Mouse (Mus musculus): ENCODE measurements around the gene Zfand3.

Gene Zfand3

GRCm38 (mm10) chr17:30004203-30005102 lies at the start of gene Zfand3:
Zfand3 (plus strand) TSS chr17:30004733.
- peak; percentile 62 to 78 for DNase-seq (ENCODE audit: low read depth in 2 of 2, low spot score in 2 of 2)

GRCm38 (mm10) chr17:29955880-29956279 lies 48.7 kb upstream of the Zfand3 start:
- no peak for DNase-seq (ENCODE audit: low read depth in 2 of 2, low spot score in 2 of 2)

- DNase-seq (ENCODE audit: low read depth in 2 of 2, low spot score in 2 of 2) = peak; percentile 23 to 40
These were observed 40.7 kb upstream of the Zfand3 start for GRCm38 (mm10) chr17:29963730-29964259.

- no peak for DNase-seq (ENCODE audit: low read depth in 2 of 2, low spot score in 2 of 2)
These were observed 39.0 kb upstream of the Zfand3 start for GRCm38 (mm10) chr17:29965506-29965905.

GRCm38 (mm10) chr17:29970037-29970555 lies 34.4 kb upstream of the Zfand3 start, which contains the start of gene Mdga1:
Mdga1 (minus strand) TSS chr17:29970087.
- DNase-seq (ENCODE audit: low read depth in 2 of 2, low spot score in 2 of 2) = no peak

GRCm38 (mm10) chr17:29971761-29972432 lies 32.6 kb upstream of the Zfand3 start:
- no peak for DNase-seq (ENCODE audit: low read depth in 2 of 2, low spot score in 2 of 2)

GRCm38 (mm10) chr17:29973226-29973625 lies 31.3 kb upstream of the Zfand3 start:
- peak; percentile 29 to 53 for DNase-seq (ENCODE audit: low read depth in 2 of 2, low spot score in 2 of 2)

- peak; percentile 63 to 68 for DNase-seq (ENCODE audit: low read depth in 2 of 2, low spot score in 2 of 2)
These were observed 28.8 kb upstream of the Zfand3 start for GRCm38 (mm10) chr17:29975731-29976130.

- DNase-seq (ENCODE audit: low read depth in 2 of 2, low spot score in 2 of 2) = no peak
These were observed 25.5 kb upstream of the Zfand3 start for GRCm38 (mm10) chr17:29979020-29979419.

GRCm38 (mm10) chr17:29979841-29980240 lies 24.7 kb upstream of the Zfand3 start:
- DNase-seq (ENCODE audit: low read depth in 2 of 2, low spot score in 2 of 2) = peak; percentile 10 to 44

- DNase-seq (ENCODE audit: low read depth in 2 of 2, low spot score in 2 of 2) = no peak
These were observed 23.0 kb upstream of the Zfand3 start for GRCm38 (mm10) chr17:29981568-29981967.

- DNase-seq (ENCODE audit: low read depth in 2 of 2, low spot score in 2 of 2) = no peak
These were observed 21.3 kb upstream of the Zfand3 start for GRCm38 (mm10) chr17:29983190-29983589.

GRCm38 (mm10) chr17:29984931-29985330 lies 19.6 kb upstream of the Zfand3 start:
- DNase-seq (ENCODE audit: low read depth in 2 of 2, low spot score in 2 of 2) = no peak

GRCm38 (mm10) chr17:29985534-29985933 lies 19.0 kb upstream of the Zfand3 start:
- no peak for DNase-seq (ENCODE audit: low read depth in 2 of 2, low spot score in 2 of 2)

GRCm38 (mm10) chr17:29988141-29988540 lies 16.4 kb upstream of the Zfand3 start:
- DNase-seq (ENCODE audit: low read depth in 2 of 2, low spot score in 2 of 2) = no peak

- DNase-seq (ENCODE audit: low read depth in 2 of 2, low spot score in 2 of 2) = no peak
These were observed 14.9 kb upstream of the Zfand3 start for GRCm38 (mm10) chr17:29989653-29990052.

- no peak for DNase-seq (ENCODE audit: low read depth in 2 of 2, low spot score in 2 of 2)
These were observed 14.4 kb upstream of the Zfand3 start for GRCm38 (mm10) chr17:29990136-29990535.

- DNase-seq (ENCODE audit: low read depth in 2 of 2, low spot score in 2 of 2) = no peak
These were observed 13.7 kb upstream of the Zfand3 start for GRCm38 (mm10) chr17:29990845-29991244.

- DNase-seq (ENCODE audit: low read depth in 2 of 2, low spot score in 2 of 2) = no peak
These were observed 11.0 kb upstream of the Zfand3 start for GRCm38 (mm10) chr17:29993488-29993887.

GRCm38 (mm10) chr17:29994011-29994410 lies 10.5 kb upstream of the Zfand3 start:
- DNase-seq (ENCODE audit: low read depth in 2 of 2, low spot score in 2 of 2) = no peak

GRCm38 (mm10) chr17:29994459-29994858 lies 10.1 kb upstream of the Zfand3 start:
- no peak for DNase-seq (ENCODE audit: low read depth in 2 of 2, low spot score in 2 of 2)

GRCm38 (mm10) chr17:29995986-29996385 lies 8.5 kb upstream of the Zfand3 start:
- DNase-seq (ENCODE audit: low read depth in 2 of 2, low spot score in 2 of 2) = no peak

Data from CD8-positive naive resting alpha-beta T cell, adult 2 months (primary cell).